Mouse (Mus musculus) small intestine, adult 2 months (tissue): ENCODE results near the gene Sbk1.

Experiments
- CTCF ChIP-seq: fragments of 200-500 bp; IDR thresholded peaks from 2 replicates; pipeline ENCODE4 v1.5.1; 2012; ENCODE audit warnings: low read depth, mild to moderate bottlenecking, control low read depth, inconsistent platforms, low read length, moderate library complexity, mixed read lengths; ENCODE audit not compliant: insufficient replicate concordance, insufficient read length; ENCODE audit errors: extremely low read depth
- POLR2A ChIP-seq: fragments of 200-500 bp; IDR thresholded peaks from 2 replicates; pipeline ENCODE4 v1.6.1; 2012; ENCODE audit warnings: low read depth, mild to moderate bottlenecking, control low read depth, inconsistent platforms, low read length, moderate library complexity

GRCm38 (mm10) chr7:126272770-126273311 is 422 bp downstream of the Sbk1 start:
- TF ChIP-seq CTCF (no peak), POLR2A (no peak)
